Mouse (Mus musculus): Measurements from ENCODE around the gene Nol4l. TPM values are rescaled to one million over a fixed set of nuclear protein-coding genes. Genes with fewer than 3 reads are reported as not detected.

Gene Nol4l
- 1 to 10 TPM; 2.5 to 5.1 TPM for total RNA-seq (2023)

DNA sequence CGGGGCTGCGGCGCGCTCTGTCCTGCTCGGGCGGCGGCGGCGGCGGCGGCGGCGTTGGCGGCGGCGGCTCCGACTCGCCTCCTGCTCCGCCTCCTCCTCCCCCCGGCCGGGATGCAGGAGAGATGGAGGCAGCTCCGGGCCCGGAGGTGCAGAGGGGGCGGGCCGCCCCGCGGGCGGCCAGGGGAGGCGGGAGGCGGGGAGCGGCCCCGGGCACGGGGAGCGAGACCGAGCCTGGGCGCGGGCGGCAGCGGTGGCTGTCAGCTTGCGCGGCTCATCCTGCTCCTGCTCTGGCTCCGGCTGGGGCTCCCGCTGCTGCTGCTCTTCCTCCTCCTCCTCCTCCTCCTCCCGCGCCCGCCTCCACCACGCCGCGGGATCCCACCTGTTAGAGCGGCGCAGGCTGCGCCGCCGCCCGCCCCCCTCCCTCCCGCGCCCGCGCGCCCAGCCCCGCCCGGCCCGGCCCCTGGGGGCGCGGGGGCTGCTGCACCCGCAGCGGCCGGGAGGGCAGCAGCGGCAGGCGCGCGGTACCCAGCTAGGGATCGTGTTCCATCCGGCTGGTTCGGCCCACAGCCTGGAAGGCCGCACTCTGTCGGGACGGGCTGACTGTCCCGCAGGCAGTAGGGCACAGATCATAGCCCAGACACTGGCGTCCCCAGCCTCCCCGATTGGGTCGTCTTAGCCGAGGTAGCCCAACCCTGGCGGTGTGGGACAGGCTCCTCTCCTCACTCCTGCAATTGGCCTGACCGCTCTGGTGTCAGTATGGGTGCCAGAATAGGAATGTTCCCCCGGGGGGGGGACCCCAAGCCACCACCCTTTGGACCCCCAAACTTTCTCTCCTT, at the start of gene Nol4l:
TSS of gene Nol4l (minus strand) at position 41 of the 836 bp plus-strand sequence.

DNA sequence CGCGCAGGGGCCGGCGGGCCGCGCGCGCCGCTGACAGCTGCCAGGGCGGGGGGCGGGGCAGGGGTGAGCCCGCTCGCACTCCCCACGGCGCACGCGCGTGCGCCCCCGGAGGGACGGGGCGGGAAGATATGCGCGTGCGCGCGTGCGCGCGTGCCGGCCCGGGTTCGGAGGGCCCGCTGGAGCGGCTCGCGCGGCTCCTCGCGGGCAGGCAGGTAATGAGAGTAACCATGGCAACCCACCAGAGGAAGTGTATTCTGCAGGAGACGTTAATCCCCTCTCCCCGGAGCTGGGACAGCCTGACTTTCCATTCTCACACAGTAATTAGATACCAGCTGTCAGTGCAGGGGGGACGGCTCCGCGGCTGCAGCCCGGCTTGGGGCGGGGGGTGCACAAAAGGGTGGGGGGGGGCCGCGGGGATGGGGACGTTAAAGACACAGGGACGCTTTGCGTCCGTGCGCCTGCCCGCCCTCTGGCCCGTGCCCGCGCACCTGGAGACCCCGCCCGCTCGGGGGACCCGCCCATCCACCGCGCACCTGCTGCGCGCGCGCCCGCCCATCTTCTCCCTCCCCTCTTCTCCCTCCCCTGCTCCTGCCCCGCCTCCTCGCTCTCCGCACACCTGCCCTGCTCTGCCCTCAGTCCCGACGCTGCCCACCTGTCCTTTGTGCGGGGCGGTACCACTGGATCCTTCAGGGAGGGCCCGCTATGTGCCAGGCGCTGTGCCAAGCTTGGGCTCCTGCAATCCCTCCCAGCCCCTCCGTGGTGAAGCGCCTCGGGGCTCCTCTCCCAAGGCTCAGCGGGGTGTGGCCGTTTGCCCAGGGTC, 37.0 kb downstream of the Nol4l start, which contains the start of gene 4930404H24Rik:
TSS of gene 4930404H24Rik (plus strand) at position 218 of the 820 bp plus-strand sequence.

Other genes starting within 250 kb of the Nol4l start
- gene Kif3b, start 238.6 kb downstream of the Nol4l start, total RNA-seq (2023), result 10 to 100 TPM; 29.0 to 29.7 TPM
- gene Asxl1, start 184.1 kb downstream of the Nol4l start, total RNA-seq (2023), result 10 to 100 TPM; 75.8 to 82.7 TPM
- not detected for gene 4930404H24Rik, start 37.2 kb downstream of the Nol4l start, total RNA-seq (2023)
- gene Commd7, start 102.8 kb upstream of the Nol4l start, total RNA-seq (2023), result 10 to 100 TPM; 37.1 to 46.6 TPM
- 10 to 100 TPM in 1 of 2 experiments, 1 to 10 TPM in 1; 9.2 to 14.5 TPM for gene Dnmt3b, start 119.5 kb upstream of the Nol4l start, total RNA-seq (2023)
- not detected for gene Dnmt3c, start 166.7 kb upstream of the Nol4l start, total RNA-seq (2023)
- 100 to 1,000 TPM; 148 to 152 TPM for gene Mapre1, start 211.3 kb upstream of the Nol4l start, total RNA-seq (2023)
- 1 to 10 TPM in 1 of 2 experiments, under 1 TPM in 1; 0.76 to 2.4 TPM for gene Efcab8, start 250.0 kb upstream of the Nol4l start, total RNA-seq (2023)